Mouse (Mus musculus) forebrain, embryonic 11.5 days (tissue): Measurements from ENCODE around the gene Rangap1. TPM values are rescaled to one million over a fixed set of nuclear protein-coding genes. Genes with fewer than 3 reads are reported as not detected.
"Not testable (repeated sequence)": the region's sequence is repeated elsewhere in the genome, so short reads cannot be mapped to it uniquely, and the experiment has no call there.

Source experiments
- ATAC-seq: fragments of 200-750 bp; cut with Nextera tagmentation; replicated peaks from 2 replicates; pipeline ENCODE4 v1.8.0; 2017; ENCODE audit warnings: moderate TSS enrichment; ENCODE audit not compliant: low FRiP score
- DNase-seq: peaks from one replicate; pipeline ENCODE4 v3.0.0-alpha.2; 2017; ENCODE audit warnings: low spot score
- H3K27ac ChIP-seq: fragments of 300-500 bp; sonication (generic); 2 replicates; pipeline ENCODE4 v1.5.1; 2014; ENCODE audit warnings: low read depth, low read length
- H3K27me3 ChIP-seq: fragments of 300-500 bp; sonication (generic); 2 replicates; pipeline ENCODE4 v1.6.1; 2014; ENCODE audit warnings: mild to moderate bottlenecking, low read length, mixed read lengths; ENCODE audit not compliant: control insufficient read depth, insufficient read depth
- H3K36me3 ChIP-seq: fragments of 300-500 bp; sonication (generic); 2 replicates; pipeline ENCODE4 v1.6.1; 2014; ENCODE audit warnings: mild to moderate bottlenecking, low read length, moderate library complexity, mixed read lengths; ENCODE audit not compliant: control insufficient read depth, insufficient read depth
- H3K4me1 ChIP-seq: fragments of 300-500 bp; sonication (generic); replicated peaks from 2 replicates; pipeline ENCODE4 v1.6.1; 2014; ENCODE audit warnings: low read length, mixed read lengths; ENCODE audit not compliant: control insufficient read depth, insufficient read depth
- H3K4me2 ChIP-seq: fragments of 300-500 bp; sonication (generic); 2 replicates; pipeline ENCODE4 v1.6.1; 2014; ENCODE audit warnings: low read depth, mild to moderate bottlenecking, low read length, moderate library complexity, mixed read lengths; ENCODE audit not compliant: severe bottlenecking
- H3K4me3 ChIP-seq: fragments of 300-500 bp; sonication (generic); 2 replicates; pipeline ENCODE4 v1.5.1; 2014; ENCODE audit warnings: low read depth, low read length
- H3K9ac ChIP-seq: fragments of 300-500 bp; sonication (generic); 2 replicates; pipeline ENCODE4 v1.6.1; 2014; ENCODE audit warnings: low read length
- H3K9me3 ChIP-seq: fragments of 300-500 bp; sonication (generic); 2 replicates; pipeline ENCODE4 v1.6.1; 2016; ENCODE audit warnings: low read length, mixed read lengths; ENCODE audit not compliant: control insufficient read depth
- WGBS: fragments of 180-500 bp; shearing (Covaris S2); extraction: QIAGEN DNeasy Blood & Tissue Kit; methylation state at CpG from one replicate; pipeline ENCODE4 v1.1.7; 2014; 5-methylcytosine and 5-hydroxymethylcytosine counted together
- polyA plus RNA-seq: library from polyadenylated mRNA; unstranded; fragments of >200 nt; fragmentation: Nextera tagmentation; extraction: Ambion mirVana; gene quantifications from 2 replicates; pipeline ENCODE4 v1.2.1, GENCODE M21; 2014

Gene Rangap1
- polyA plus RNA-seq, 1 experiment from 2014 or later = 172 TPM

GRCm38 (mm10) chr15:81758701-81759100, 13.4 kb upstream of the Rangap1 start:
- H3K36me3 ChIP-seq = peaks cover 2% of the 10 kb centered on the region; the same call in 1 of the 2 replicates
- no peak for ATAC-seq
- 89% methylated on average over 5 of the region's 5 CpGs for WGBS

GRCm38 (mm10) chr15:81753669-81754068, 8.3 kb upstream of the Rangap1 start:
- H3K4me3 ChIP-seq = no peak overlapping the region
- ATAC-seq = no peak
- no peak overlapping the region for H3K9ac ChIP-seq
- H3K4me2 ChIP-seq = no peak overlapping the region
- no peak for DNase-seq
- H3K4me1 ChIP-seq = no peaks in the 10 kb centered on the region
- WGBS = 93% methylated on average over 9 of the region's 9 CpGs
- no peaks in the 10 kb centered on the region for H3K9me3 ChIP-seq
- H3K27ac ChIP-seq = no peak overlapping the region
- H3K27me3 ChIP-seq = no peaks in the 10 kb centered on the region
- no peaks in the 10 kb centered on the region; the same call in 1 of the 2 replicates for H3K36me3 ChIP-seq

More at GRCm38 (mm10) chr15:81758701-81759100, 13.4 kb upstream of the Rangap1 start:
- Histone ChIP-seq H3K27ac (no peak overlapping the region), H3K9me3 (no peaks in the 10 kb centered on the region), H3K9ac (no peak overlapping the region), H3K4me1 (no peaks in the 10 kb centered on the region), H3K4me3 (no peak overlapping the region), H3K27me3 (no peaks in the 10 kb centered on the region), H3K4me2 (no peak overlapping the region)
- no peak for DNase-seq

GRCm38 (mm10) chr15:81749742-81750141, 4.4 kb upstream of the Rangap1 start:
- DNase-seq = no peak
- no peaks in the 10 kb centered on the region; the same call in 1 of the 2 replicates for H3K36me3 ChIP-seq

GRCm38 (mm10) chr15:81745601-81746114, 328 bp upstream of the Rangap1 start:
- Histone ChIP-seq H3K4me3 (peak overlapping the region; percentile 90), H3K27ac (peak overlapping the region; percentile 87), H3K9ac (peak overlapping the region; percentile 98), H3K4me1 (peaks cover 5% of the 10 kb centered on the region; the same call in 1 of the 2 replicates), H3K4me2 (peak overlapping the region; percentile 79), H3K9me3 (no peaks in the 10 kb centered on the region), H3K27me3 (no peaks in the 10 kb centered on the region), H3K36me3 (no peaks in the 10 kb centered on the region)
- DNase-seq (peak; percentile 91), ATAC-seq (peak; percentile 85)
- WGBS = under 1% methylated on average over 33 of the region's 33 CpGs

More at GRCm38 (mm10) chr15:81749742-81750141, 4.4 kb upstream of the Rangap1 start:
- peaks cover 5% of the 10 kb centered on the region; the same call in 1 of the 2 replicates for H3K4me1 ChIP-seq
- 79% methylated on average over 14 of the region's 14 CpGs for WGBS
- no peak overlapping the region for H3K27ac ChIP-seq
- no peaks in the 10 kb centered on the region for H3K27me3 ChIP-seq
- no peak overlapping the region for H3K4me2 ChIP-seq
- H3K9me3 ChIP-seq = no peaks in the 10 kb centered on the region
- no peak overlapping the region for H3K4me3 ChIP-seq
- no peak for ATAC-seq
- H3K9ac ChIP-seq = no peak overlapping the region

GRCm38 (mm10) chr15:81742368-81742767, 3.0 kb downstream of the Rangap1 start:
- not testable (repeated sequence) for H3K4me3 ChIP-seq, H3K4me1 ChIP-seq, ATAC-seq, DNase-seq, H3K9ac ChIP-seq, H3K9me3 ChIP-seq, H3K36me3 ChIP-seq, H3K4me2 ChIP-seq, H3K27ac ChIP-seq, H3K27me3 ChIP-seq
- WGBS = 14% methylated on average over 1 of the region's 2 CpGs

GRCm38 (mm10) chr15:81739924-81740323, 5.4 kb downstream of the Rangap1 start:
- WGBS = 6% methylated on average over 2 of the region's 2 CpGs
- Histone ChIP-seq H3K4me3 (no peak overlapping the region), H3K27me3 (no peaks in the 10 kb centered on the region), H3K27ac (no peak overlapping the region), H3K9ac (no peak overlapping the region), H3K4me1 (no peaks in the 10 kb centered on the region; the same call in 1 of the 2 replicates), H3K4me2 (no peak overlapping the region), H3K9me3 (no peaks in the 10 kb centered on the region), H3K36me3 (no peaks in the 10 kb centered on the region)
- no peak for DNase-seq
- no peak for ATAC-seq

GRCm38 (mm10) chr15:81739296-81739695, 6.0 kb downstream of the Rangap1 start:
- Histone ChIP-seq H3K4me3 (no peak overlapping the region), H3K9me3 (no peaks in the 10 kb centered on the region), H3K9ac (no peak overlapping the region), H3K36me3 (no peaks in the 10 kb centered on the region), H3K27ac (no peak overlapping the region), H3K4me1 (no peaks in the 10 kb centered on the region; the same call in 1 of the 2 replicates), H3K27me3 (no peaks in the 10 kb centered on the region), H3K4me2 (no peak overlapping the region)
- ATAC-seq (no peak), DNase-seq (no peak)
- 80% methylated on average over 3 of the region's 3 CpGs for WGBS

- H3K27me3 ChIP-seq = no peaks in the 10 kb centered on the region
- no peaks in the 10 kb centered on the region for H3K36me3 ChIP-seq
- H3K4me2 ChIP-seq = no peak overlapping the region
- H3K4me1 ChIP-seq = no peaks in the 10 kb centered on the region
- no peak overlapping the region for H3K4me3 ChIP-seq
- no peak overlapping the region for H3K9ac ChIP-seq
- H3K9me3 ChIP-seq = no peaks in the 10 kb centered on the region
- DNase-seq = no peak
- WGBS = 61% methylated on average over 3 of the region's 3 CpGs
- no peak for ATAC-seq
- H3K27ac ChIP-seq = no peak overlapping the region
Observed at GRCm38 (mm10) chr15:81735075-81735474, 10.3 kb downstream of the Rangap1 start.
